Mouse (Mus musculus) mature B cell (primary cell): Measurements from ENCODE around the gene Nck2.
"Not testable (repeated sequence)": the region's sequence is repeated elsewhere in the genome, so short reads cannot be mapped to it uniquely, and the experiment has no call there.

ENCODE experiments used
- in situ Hi-C: fragments of 300-500 bp; cut with MboI; formaldehyde crosslinking; loops from 2 replicates; pipeline ENCODE4 v1.14.3; 2019

Gene Nck2

DNA sequence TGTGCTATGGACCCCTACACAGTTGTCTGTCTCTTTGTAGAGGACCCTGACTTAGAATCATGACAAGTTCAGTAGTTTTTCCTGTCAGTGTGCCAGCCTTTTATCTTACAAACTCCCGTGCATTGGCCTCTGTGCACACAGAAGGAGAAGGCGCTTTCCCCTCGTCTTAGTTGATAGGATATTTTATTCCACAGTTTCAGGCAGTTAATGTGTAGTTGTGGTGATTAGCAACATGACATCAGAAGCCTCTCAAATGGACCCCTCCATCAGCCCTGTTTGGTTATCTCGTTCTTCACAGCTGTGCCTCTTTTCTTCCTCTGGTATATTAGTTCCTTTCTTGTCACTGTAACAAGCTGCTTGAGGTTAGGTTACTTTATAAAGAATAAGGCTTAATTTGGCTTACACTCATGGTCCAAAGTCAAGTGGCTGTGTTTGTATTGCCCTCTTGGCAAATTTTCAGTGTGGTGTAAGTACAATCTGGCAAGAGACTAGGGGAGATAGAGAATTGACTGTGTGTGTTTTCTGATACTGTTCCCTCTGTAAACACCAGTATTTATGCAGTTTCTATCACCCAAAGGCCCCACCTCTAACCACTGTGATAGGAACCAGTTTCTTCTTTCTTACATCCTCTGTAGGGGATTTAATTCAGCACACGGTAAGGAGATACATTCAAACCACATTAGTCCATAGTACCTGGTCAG, 89.8 kb downstream of the Nck2 start:
- in situ Hi-C loops, result no loop called here

DNA sequence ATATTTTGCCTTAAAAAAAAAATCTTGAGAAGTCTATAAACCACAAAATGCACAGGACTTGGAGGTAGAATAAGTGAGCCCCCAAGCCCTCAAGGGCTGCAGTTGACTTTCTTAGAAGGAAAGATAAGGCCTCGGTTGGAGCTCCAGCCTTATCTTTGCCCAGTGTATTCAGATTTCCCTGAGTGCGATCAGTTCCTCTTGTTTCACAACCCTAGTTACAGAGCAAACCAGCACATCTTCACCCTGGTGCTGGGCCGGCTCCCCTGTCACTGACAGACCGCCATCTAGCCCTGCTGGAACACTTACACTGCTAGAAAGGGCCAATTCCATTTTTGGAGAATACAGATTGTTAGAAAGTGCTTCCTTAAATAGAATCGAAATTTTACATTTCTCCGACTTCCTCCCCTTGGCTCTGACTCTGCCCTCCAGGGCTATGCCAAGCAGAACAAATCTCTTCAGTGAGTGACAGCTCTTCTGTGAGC, 91.2 kb downstream of the Nck2 start:
- in situ Hi-C loops, result no loop called here

- in situ Hi-C loops, result no loop called here
Measured at GRCm38 (mm10) chr1:43536266-43536665, 91.9 kb downstream of the Nck2 start.

- in situ Hi-C loops, result no loop called here
Measured at GRCm38 (mm10) chr1:43537021-43537420, 92.6 kb downstream of the Nck2 start.

- in situ Hi-C loops, result no loop called here
Measured at GRCm38 (mm10) chr1:43537496-43537895, 93.1 kb downstream of the Nck2 start.

- in situ Hi-C loops, result no loop called here
Measured at GRCm38 (mm10) chr1:43538716-43539115, 94.3 kb downstream of the Nck2 start.

DNA sequence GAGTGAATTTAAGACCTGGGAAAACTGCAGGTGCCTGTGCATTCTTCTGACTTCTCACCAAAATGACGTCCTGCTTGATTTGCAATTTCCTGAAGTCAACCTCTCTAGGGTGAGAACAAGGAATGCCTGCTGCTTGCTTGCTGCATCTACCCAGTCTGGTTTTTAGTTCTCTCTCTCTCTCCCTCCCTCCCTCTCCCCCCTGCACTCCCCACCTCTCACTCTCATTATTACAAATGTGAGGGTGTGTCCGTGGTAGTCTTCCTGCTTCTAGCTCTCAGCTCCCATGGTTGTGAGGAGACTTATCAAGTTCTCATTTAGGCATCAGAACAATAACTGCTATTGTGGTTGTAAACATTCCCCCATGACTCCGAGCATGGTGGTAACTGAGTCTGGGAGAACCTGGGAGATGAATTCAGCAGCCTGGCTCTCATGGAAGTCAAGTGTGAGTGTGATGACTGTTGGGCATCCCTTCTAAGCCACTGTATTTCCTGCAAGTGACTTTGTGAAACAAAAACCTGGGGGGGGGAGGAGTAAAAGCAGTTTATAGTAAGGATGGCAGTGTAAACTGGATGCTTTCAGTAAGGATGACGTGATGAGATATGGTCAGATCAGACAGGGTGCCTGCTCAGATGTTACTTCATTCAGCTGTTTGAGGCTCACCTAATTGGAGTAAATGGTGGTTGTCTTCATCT, 95.5 kb downstream of the Nck2 start:
- in situ Hi-C loops, result no loop called here

- in situ Hi-C loops, result no loop called here
Measured at GRCm38 (mm10) chr1:43542339-43542738, 98.0 kb downstream of the Nck2 start.

DNA sequence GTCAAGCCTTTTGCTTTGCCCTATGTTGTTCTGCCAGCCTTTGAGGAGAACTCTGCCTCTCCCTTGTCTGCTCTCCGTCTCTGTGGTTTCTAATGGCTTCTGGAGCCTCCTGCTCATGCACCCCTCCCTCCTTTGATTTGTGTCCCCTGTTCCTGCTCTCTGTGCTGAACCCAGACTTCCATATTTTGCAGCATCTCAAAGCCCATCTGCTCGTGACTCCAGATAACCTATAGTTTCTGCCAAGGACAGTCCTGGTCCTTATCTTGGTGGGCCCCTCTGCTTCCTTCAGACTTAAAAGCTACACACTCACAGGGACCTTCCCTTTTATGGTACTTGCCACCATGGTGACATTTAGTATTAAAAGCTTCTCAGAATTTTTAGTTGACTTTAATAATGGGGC, 103.3 kb downstream of the Nck2 start:
- in situ Hi-C loops, result no loop called here

DNA sequence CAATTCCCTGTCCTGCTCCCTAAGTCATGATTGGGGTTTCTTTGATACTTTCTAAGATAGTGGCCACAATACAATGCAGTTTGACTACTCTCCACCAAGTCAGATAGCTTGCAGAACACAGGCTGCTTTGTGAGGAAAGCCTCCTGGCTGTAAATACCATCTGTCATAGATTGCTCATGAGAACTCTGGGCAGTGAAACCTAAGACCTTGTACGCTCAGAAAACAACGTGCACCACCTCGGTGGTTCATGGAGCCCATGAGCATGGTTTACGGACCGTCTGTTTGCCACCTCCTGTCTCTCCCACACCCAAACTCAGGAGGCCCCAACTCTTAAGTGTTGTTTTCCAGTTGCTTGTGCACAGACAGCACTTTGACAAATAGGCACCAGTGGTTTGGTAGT, 104.4 kb downstream of the Nck2 start:
- in situ Hi-C loops, result no loop called here

DNA sequence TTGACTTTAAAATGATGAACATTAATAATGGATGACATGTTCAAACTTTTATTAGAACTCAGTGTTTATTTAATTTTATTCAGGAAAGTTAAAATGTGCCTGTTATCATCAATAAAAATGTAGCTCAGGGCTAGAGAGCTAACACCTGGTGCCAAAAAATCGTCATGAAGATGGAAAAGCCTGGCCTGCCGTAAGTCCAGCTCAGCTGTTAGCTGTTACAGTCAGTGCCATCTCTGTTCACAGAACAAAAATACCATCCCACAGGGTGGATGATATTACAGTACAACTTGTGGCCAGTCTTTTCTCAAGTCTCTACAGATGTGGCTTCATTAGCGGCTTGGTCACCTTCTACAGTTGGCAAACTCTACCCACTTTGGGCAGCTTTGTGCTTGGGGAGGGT, 106.1 kb downstream of the Nck2 start:
- in situ Hi-C loops, result no loop called here

DNA sequence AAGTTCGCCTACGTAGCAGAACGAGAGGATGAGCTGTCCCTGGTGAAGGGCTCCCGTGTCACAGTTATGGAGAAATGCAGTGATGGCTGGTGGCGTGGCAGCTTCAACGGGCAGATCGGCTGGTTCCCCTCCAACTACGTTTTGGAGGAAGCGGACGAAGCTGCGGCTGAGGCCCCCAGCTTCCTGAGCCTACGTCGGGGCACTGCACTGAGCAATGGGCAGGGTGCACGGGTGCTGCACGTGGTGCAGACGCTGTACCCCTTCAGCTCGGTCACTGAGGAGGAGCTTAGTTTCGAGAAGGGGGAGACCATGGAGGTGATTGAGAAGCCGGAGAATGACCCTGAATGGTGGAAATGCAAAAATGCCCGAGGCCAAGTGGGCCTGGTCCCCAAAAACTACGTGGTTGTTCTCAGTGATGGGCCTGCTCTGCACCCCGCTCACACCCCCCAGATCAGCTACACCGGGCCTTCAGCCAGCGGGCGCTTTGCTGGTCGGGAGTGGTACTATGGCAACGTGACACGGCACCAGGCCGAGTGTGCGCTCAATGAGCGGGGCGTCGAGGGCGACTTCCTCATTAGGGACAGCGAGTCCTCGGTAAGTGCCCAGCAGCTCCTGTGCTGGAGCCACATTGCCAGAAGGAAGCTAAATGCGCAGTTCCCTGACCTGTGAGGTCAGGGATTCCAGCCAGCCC, 109.8 kb downstream of the Nck2 start:
- in situ Hi-C loops, result not testable (repeated sequence)

GRCm38 (mm10) chr1:43555222-43555974, 111.0 kb downstream of the Nck2 start:
- in situ Hi-C loops, result no loop called here

- in situ Hi-C loops, result no loop called here
Measured at GRCm38 (mm10) chr1:43558329-43558728, 114.0 kb downstream of the Nck2 start.

DNA sequence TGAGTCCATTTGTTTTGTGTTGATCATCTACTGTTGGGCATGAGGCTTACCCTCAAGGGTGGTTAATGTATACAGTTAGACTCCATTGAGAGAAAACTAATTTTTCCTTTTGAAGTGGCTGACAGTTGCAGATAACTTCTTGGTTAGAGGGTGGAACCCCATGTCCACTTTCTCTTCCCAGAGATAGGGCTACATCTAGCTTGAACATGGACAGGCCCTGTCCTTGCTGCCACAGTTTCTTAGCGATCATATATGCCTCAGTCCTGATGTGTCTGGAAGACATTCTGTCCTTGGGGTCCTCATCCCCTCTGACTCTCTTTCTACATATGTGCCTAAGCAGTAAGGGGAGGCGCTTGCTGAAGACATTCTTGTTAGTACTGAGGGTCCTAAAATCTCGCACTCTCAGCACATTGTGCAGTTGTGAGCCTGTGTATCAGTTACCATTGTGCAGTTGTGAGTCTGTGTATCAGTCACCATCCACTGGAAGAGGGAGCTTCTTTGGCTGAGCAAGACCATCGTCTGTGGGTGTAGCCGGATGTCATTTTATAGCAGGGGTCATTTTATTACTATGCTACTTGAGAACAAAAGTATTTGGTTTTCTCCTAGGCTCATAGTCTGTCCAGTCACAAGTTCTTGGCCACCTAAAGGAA, 114.8 kb downstream of the Nck2 start:
- in situ Hi-C loops, result no loop called here

DNA sequence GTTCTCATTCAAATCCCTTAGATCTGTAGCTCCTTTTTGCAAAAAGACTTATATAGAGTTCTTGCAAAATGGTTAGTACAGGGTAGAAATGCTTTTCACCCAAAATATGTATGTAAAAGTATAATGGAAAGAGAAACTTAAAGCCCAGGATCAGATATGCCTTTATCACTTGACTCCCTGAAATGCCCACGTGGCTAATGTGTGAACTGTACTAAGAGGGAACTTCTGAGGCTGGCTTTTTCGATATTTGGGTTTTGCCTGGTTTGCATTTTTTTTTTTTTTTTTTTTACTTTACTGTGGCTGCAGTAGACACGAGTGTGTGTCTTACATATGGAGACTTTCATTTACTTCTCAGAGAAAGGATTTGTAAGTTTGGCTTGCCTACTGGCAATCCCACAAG, 116.7 kb downstream of the Nck2 start:
- in situ Hi-C loops, result no loop called here

GRCm38 (mm10) chr1:43562002-43562666, 117.8 kb downstream of the Nck2 start:
- in situ Hi-C loops, result no loop called here

DNA sequence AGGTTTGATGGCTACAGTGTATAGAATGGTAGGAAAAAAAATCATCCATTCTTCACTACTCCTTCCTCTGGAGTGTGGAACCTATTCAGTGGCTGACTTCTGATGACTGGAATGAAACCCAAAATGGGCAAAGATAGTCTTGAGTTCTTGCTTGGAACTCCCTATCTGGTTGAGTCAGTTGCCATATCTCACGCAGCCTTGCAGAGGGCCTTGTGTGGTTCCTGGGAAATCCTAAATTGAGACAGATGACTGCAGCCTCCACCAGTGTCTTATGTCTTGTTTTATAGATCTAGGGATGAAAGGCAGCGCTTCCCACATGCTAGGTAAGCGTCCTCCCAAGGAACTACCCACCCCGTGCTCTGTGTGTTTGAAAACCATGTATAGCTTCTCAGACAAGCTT, 120.9 kb downstream of the Nck2 start:
- in situ Hi-C loops, result no loop called here

- in situ Hi-C loops, result no loop called here
Measured at GRCm38 (mm10) chr1:43566677-43567377, 122.4 kb downstream of the Nck2 start.

- in situ Hi-C loops, result no loop called here
Measured at GRCm38 (mm10) chr1:43568824-43569223, 124.4 kb downstream of the Nck2 start.
